ENCODE assay signal across 10 mouse cellular contexts in genomic region chr17:47545861-47546331, GRCm38 (mm10). TPM values are rescaled to one million over a fixed set of nuclear protein-coding genes. Genes with fewer than 3 reads are reported as not detected.
DNase-seq lines count a peak whose midpoint lies in the region; ATAC-seq and TF ChIP-seq lines count a peak whose summit lies in the region.
"Had no signal": no experiment of that assay in that cellular context is flagged by ENCODE, and none has a peak within 500 bp of the region (broad histone marks: within the 10 kb centered on the region; RNA-seq: fewer than 3 reads in every experiment).

No protein-coding gene starts in this region.

- no peak for TF ChIP-seq CTCF in E14TG2a.4 (conservative IDR thresholded peaks at IDR 0.05; ENCODE audit: low read length)
- TF ChIP-seq CTCF in left cerebral cortex, adult 2 months (IDR thresholded peaks at IDR 0.05) = no peak

- no peaks in the 10 kb centered on the region for H3K27me3 ChIP-seq in hindbrain, embryonic 15.5 days
- H3K27me3 ChIP-seq in hindbrain, embryonic 14.5 days (ENCODE audit: control insufficient read depth, insufficient read depth, low read length) = no peaks in the 10 kb centered on the region
- no peaks in the 10 kb centered on the region for H3K27me3 ChIP-seq in E14TG2a.4 (ENCODE audit: insufficient read depth, low read length)
- H3K27me3 ChIP-seq: limb, embryonic 15.5 days had no signal

- H3K4me2 ChIP-seq in hindbrain, embryonic 15.5 days = 0 out of 2 replicates have a peak overlapping the region, but pooled peaks have one; percentile 17
- no peak overlapping the region for H3K4me2 ChIP-seq in hindbrain, embryonic 14.5 days (replicated peaks)
- H3K4me2 ChIP-seq: limb, embryonic 15.5 days had no signal

- no peak overlapping the region for H3K9ac ChIP-seq in hindbrain, embryonic 15.5 days
- no peak overlapping the region for H3K9ac ChIP-seq in hindbrain, embryonic 14.5 days
- H3K9ac ChIP-seq: limb, embryonic 15.5 days had no signal

- intact Hi-C loops in left cerebral cortex, adult 2 months (cut with DNase I) = no loop called here

- H3K4me3 ChIP-seq in hindbrain, embryonic 15.5 days = no peak overlapping the region
- no peak overlapping the region for H3K4me3 ChIP-seq in hindbrain, embryonic 14.5 days (replicated peaks; ENCODE audit: low read length)
- peak overlapping the region; percentile 26 for H3K4me3 ChIP-seq in E14TG2a.4 (replicated peaks; ENCODE audit: low read length)
- peak overlapping the region; percentile 30 for H3K4me3 ChIP-seq in left cerebral cortex, adult 2 months
- H3K4me3 ChIP-seq: limb, embryonic 15.5 days; myocyte had no signal

- DNase-seq in hindbrain, embryonic 14.5 days (ENCODE audit: low spot score) = no peak
- DNase-seq in adrenal gland, postnatal 25 days = peak; percentile 46
- peak in 1 of 2 experiments; percentile 23 for DNase-seq in left cerebral cortex, adult 2 months (ENCODE audit: extremely low spot score in 1 of 2, low spot score in 2 of 2)
- DNase-seq in spleen, postnatal 36 days (ENCODE audit: low spot score in 2 of 2) = no peak
- no peak for DNase-seq in gastrocnemius, postnatal 25 days
- no peak for DNase-seq in cerebellum, adult 11-12 months

- no peaks in the 10 kb centered on the region for H3K4me1 ChIP-seq in hindbrain, embryonic 15.5 days (replicated peaks)
- H3K4me1 ChIP-seq in hindbrain, embryonic 14.5 days (replicated peaks; ENCODE audit: control insufficient read depth, insufficient read depth, low read length) = no peaks in the 10 kb centered on the region
- H3K4me1 ChIP-seq in E14TG2a.4 (replicated peaks; ENCODE audit: low read depth, low read length) = peaks cover 77% of the 10 kb centered on the region

- 76% methylated on average over 17 of the region's 17 CpGs for WGBS in hindbrain, embryonic 15.5 days
- 79% methylated on average over 17 of the region's 17 CpGs for WGBS in hindbrain, embryonic 14.5 days

- no peaks in the 10 kb centered on the region for H3K9me3 ChIP-seq in hindbrain, embryonic 15.5 days
- no peaks in the 10 kb centered on the region for H3K9me3 ChIP-seq in hindbrain, embryonic 14.5 days (ENCODE audit: control insufficient read depth, low read length)
- H3K9me3 ChIP-seq in E14TG2a.4 (ENCODE audit: low read length) = no peaks in the 10 kb centered on the region
- H3K9me3 ChIP-seq: limb, embryonic 15.5 days had no signal

- H3K27ac ChIP-seq in hindbrain, embryonic 15.5 days (replicated peaks) = no peak overlapping the region
- no peak overlapping the region for H3K27ac ChIP-seq in hindbrain, embryonic 14.5 days
- 0 out of 2 replicates have a peak overlapping the region, but pooled peaks have one; percentile 28 for H3K27ac ChIP-seq in left cerebral cortex, adult 2 months
- H3K27ac ChIP-seq: limb, embryonic 15.5 days had no signal

- ATAC-seq in hindbrain, embryonic 15.5 days (ENCODE audit: low FRiP score, low read depth) = peak; percentile 38; the same call in 1 of the 2 replicates
- no peak; the same call in 1 of the 2 replicates for ATAC-seq in hindbrain, embryonic 14.5 days (ENCODE audit: low FRiP score)

- H3K36me3 ChIP-seq in hindbrain, embryonic 15.5 days = no peaks in the 10 kb centered on the region
- no peaks in the 10 kb centered on the region for H3K36me3 ChIP-seq in hindbrain, embryonic 14.5 days (replicated peaks; ENCODE audit: control insufficient read depth, insufficient read depth)
- no peaks in the 10 kb centered on the region for H3K36me3 ChIP-seq in E14TG2a.4 (ENCODE audit: insufficient read depth, low read length)
- H3K36me3 ChIP-seq: limb, embryonic 15.5 days had no signal

RNA-seq across cellular contexts. Expression of gene Ccnd3, which starts 41.0 kb away (rescaled TPM):
- 88.8 and 91.0 TPM in 2 replicates for polyA plus RNA-seq in hindbrain, embryonic 15.5 days (2015; fragmentation: Nextera tagmentation; extraction: Ambion mirVana)
- polyA plus RNA-seq in hindbrain, embryonic 14.5 days (2014; fragmentation: Nextera tagmentation; extraction: Ambion mirVana) = 78.9 and 80.3 TPM in 2 replicates
- total RNA-seq in adrenal gland, postnatal 25 days (2021) = 385 and 429 TPM in 2 replicates
- total RNA-seq in left cerebral cortex, adult 2 months (2021) = 10 to 100 TPM; 38.2 to 38.4 TPM
- total RNA-seq in gastrocnemius, postnatal 25 days (2021) = 10 to 100 TPM; 31.4 to 44.8 TPM

RNA-seq across cellular contexts. Expression of gene Taf8, which starts 43.8 kb away (rescaled TPM):
- 21.0 and 22.5 TPM in 2 replicates for polyA plus RNA-seq in hindbrain, embryonic 15.5 days (2015; fragmentation: Nextera tagmentation; extraction: Ambion mirVana)
- 16.4 and 16.9 TPM in 2 replicates for polyA plus RNA-seq in hindbrain, embryonic 14.5 days (2014; fragmentation: Nextera tagmentation; extraction: Ambion mirVana)
- 21.1 and 25.7 TPM in 2 replicates for total RNA-seq in adrenal gland, postnatal 25 days (2021)
- 10 to 100 TPM; 17.3 to 22.0 TPM for total RNA-seq in left cerebral cortex, adult 2 months (2021)
- 10 to 100 TPM in 1 of 2 experiments, 1 to 10 TPM in 1; 9.6 to 10.0 TPM for total RNA-seq in gastrocnemius, postnatal 25 days (2021)

Comparison
In these comparisons a context has a peak if more than half of its experiments do, and no peak if none do; other contexts are left out.
1. H3K4me3 ChIP-seq: peak in E14TG2a.4 (single experiment) and left cerebral cortex, adult 2 months (single experiment); none in hindbrain, embryonic 15.5 days (single experiment) and hindbrain, embryonic 14.5 days (single experiment).